Mouse (Mus musculus) myocyte (in vitro differentiated cells): ENCODE measurements around the gene Zranb1. TPM values are rescaled to one million over a fixed set of nuclear protein-coding genes. Genes with fewer than 3 reads are reported as not detected.

ENCODE experiments used
- H3K27me3 ChIP-seq: one replicate; pipeline ENCODE4 v1.6.1; 2011; ENCODE audit not compliant: control insufficient read depth, insufficient read depth, insufficient read length
- H3K36me3 ChIP-seq: one replicate; pipeline ENCODE4 v1.6.1; 2011; ENCODE audit not compliant: control insufficient read depth, insufficient read depth
- H3K4me2 ChIP-seq: one replicate; pipeline ENCODE4 v1.6.1; 2011; ENCODE audit warnings: low read depth, control low read depth
- H3K4me3 ChIP-seq: one replicate; pipeline ENCODE4 v1.5.1; 2011; ENCODE audit warnings: mild to moderate bottlenecking, control low read depth, moderate library complexity
- H3K79me2 ChIP-seq: one replicate; pipeline ENCODE4 v1.6.1; 2011; ENCODE audit not compliant: control insufficient read depth, insufficient read depth
- H3ac ChIP-seq: one replicate; pipeline ENCODE4 v1.6.1; 2011; ENCODE audit not compliant: control insufficient read depth, insufficient read length
- CEBPB ChIP-seq: IDR thresholded peaks from 2 replicates; pipeline ENCODE4 v1.6.1; 2011; ENCODE audit warnings: mild to moderate bottlenecking, moderate library complexity; ENCODE audit not compliant: poor library complexity, insufficient read depth, severe bottlenecking
- E2F4 ChIP-seq: IDR thresholded peaks from one replicate; pipeline ENCODE4 v1.6.1; 2011; ENCODE audit warnings: mild to moderate bottlenecking, control low read depth, moderate library complexity; ENCODE audit not compliant: insufficient read depth
- MAX ChIP-seq: IDR thresholded peaks from one replicate; pipeline ENCODE4 v1.6.1; 2011; ENCODE audit warnings: low read depth, mild to moderate bottlenecking, control low read depth
- MYOD1 ChIP-seq, 3 experiments: IDR thresholded peaks; one replicate each; pipeline ENCODE4 v1.6.1; 2011; ENCODE audit warnings: control low read depth in 2 of 3, low read depth in 2 of 3, mild to moderate bottlenecking in 2 of 3, moderate library complexity in 1 of 3; ENCODE audit not compliant: insufficient read length in 2 of 3, control insufficient read depth in 1 of 3
- MYOG ChIP-seq, 3 experiments: IDR thresholded peaks; one replicate each; pipeline ENCODE4 v1.6.1; 2011; ENCODE audit warnings: control low read depth in 2 of 3, low read depth in 2 of 3, mild to moderate bottlenecking in 2 of 3; ENCODE audit not compliant: insufficient read length in 2 of 3, control insufficient read depth in 1 of 3, insufficient read depth in 1 of 3
- POLR2A ChIP-seq: IDR thresholded peaks from one replicate; pipeline ENCODE4 v1.6.1; 2011; ENCODE audit warnings: low read depth, mild to moderate bottlenecking, control low read depth, moderate library complexity; ENCODE audit not compliant: insufficient read length
- POLR2AphosphoS2 ChIP-seq: IDR thresholded peaks from one replicate; pipeline ENCODE4 v1.6.1; 2011; ENCODE audit warnings: low read depth, control low read depth; ENCODE audit not compliant: insufficient read length
- REST ChIP-seq: IDR thresholded peaks from one replicate; pipeline ENCODE4 v1.6.1; 2011; ENCODE audit warnings: mild to moderate bottlenecking, control low read depth, moderate library complexity; ENCODE audit not compliant: insufficient read depth, insufficient read length
- SRF ChIP-seq: IDR thresholded peaks from one replicate; pipeline ENCODE4 v1.6.1; 2011; ENCODE audit warnings: low read depth; ENCODE audit not compliant: control insufficient read depth, insufficient read length
- TCF12 ChIP-seq: IDR thresholded peaks from one replicate; pipeline ENCODE4 v1.6.1; 2011; ENCODE audit warnings: mild to moderate bottlenecking, control low read depth; ENCODE audit not compliant: poor library complexity, insufficient read depth, severe bottlenecking
- TCF3 ChIP-seq: IDR thresholded peaks from one replicate; pipeline ENCODE4 v1.6.1; 2011; ENCODE audit warnings: low read depth, control low read depth; ENCODE audit not compliant: insufficient read length
- USF1 ChIP-seq: IDR thresholded peaks from one replicate; pipeline ENCODE4 v1.6.1; 2011; ENCODE audit warnings: low read depth, mild to moderate bottlenecking, control low read depth, moderate library complexity
- polyA plus RNA-seq: library from polyadenylated mRNA; unstranded; fragments of >200 nt; fragmentation: generic; extraction: Trizol; gene quantifications from one replicate; pipeline ENCODE4 v1.2.1, GENCODE M21; 2012; ENCODE audit warnings: missing spikeins

Zranb1 gene
- polyA plus RNA-seq, 1 experiment: 14.6 TPM

DNA sequence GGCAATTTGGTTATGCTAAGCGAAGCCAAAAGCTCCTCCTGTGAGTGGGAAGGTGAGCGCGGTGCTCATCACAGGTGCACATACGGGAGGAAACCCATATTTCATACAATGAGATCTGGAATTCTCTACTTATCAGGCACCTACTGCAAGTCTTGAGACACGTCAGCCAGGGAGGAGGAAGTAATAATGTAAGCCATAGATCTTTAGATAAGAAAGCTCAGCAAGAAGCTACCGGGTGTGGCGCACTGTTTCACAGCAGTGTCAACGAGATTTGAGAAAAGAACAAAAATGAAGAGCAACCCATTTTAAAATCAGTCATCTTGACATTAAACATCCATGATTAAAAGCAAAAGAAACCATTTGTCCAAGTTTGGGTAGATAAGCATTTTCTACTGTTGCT, 98.1 kb downstream of the Zranb1 start:
- Histone ChIP-seq H3K4me3 (no peak overlapping the region), H3K4me2 (no peak overlapping the region), H3K27me3 (no peaks in the 10 kb centered on the region), H3K36me3 (no peaks in the 10 kb centered on the region), H3K79me2 (peaks cover 29% of the 10 kb centered on the region), H3ac (no peak overlapping the region)
- TF ChIP-seq POLR2A (no peak), CEBPB (no peak), REST (no peak), TCF3 (no peak), POLR2AphosphoS2 (no peak), MYOG (IDR thresholded peaks at IDR 0.05; ENCODE audit: control insufficient read depth in 1 of 3, insufficient read depth in 1 of 3, insufficient read length in 2 of 3, low read depth in 2 of 3) (no peak), MYOD1 (IDR thresholded peaks at IDR 0.05; ENCODE audit: control insufficient read depth in 1 of 3, insufficient read length in 2 of 3, low read depth in 2 of 3) (no peak), SRF (no peak), E2F4 (no peak), USF1 (no peak), TCF12 (no peak), MAX (no peak)

DNA sequence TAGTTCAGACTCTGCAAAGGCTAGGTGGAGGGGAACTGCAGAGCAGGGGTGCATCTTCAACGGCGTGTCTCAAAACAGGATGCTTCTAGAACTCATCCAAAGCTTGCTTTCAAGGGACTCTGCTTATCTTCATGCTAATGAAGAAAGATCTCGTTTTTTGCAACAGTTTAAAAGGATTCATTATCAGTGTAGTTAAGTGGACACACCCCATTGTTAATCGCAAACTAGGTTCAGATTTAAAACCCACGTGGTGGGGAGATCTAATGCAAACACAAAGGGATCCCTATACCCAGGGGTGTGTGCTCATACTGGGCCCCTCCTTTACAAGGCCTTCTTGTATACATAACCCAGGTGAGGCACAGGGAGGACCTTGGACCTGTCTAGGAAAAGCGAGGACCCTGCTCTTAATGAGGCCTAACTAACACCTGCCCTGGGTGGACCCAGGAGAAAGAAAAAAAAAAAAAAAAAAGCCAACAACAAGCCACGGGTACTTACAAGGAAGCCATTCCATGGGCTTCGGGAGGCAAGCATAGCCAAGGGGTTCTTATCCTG, 98.6 kb downstream of the Zranb1 start:
- Histone ChIP-seq H3K4me3 (no peak overlapping the region), H3K36me3 (no peaks in the 10 kb centered on the region), H3K27me3 (no peaks in the 10 kb centered on the region), H3K79me2 (peaks cover 29% of the 10 kb centered on the region), H3ac (no peak overlapping the region), H3K4me2 (no peak overlapping the region)
- no peak for TF ChIP-seq POLR2AphosphoS2
- TF ChIP-seq MAX: no peak
- TF ChIP-seq USF1: no peak
- no peak for TF ChIP-seq REST
- no peak for TF ChIP-seq MYOG (IDR thresholded peaks at IDR 0.05; ENCODE audit: control insufficient read depth in 1 of 3, insufficient read depth in 1 of 3, insufficient read length in 2 of 3, low read depth in 2 of 3)
- TF ChIP-seq TCF12: no peak
- TF ChIP-seq E2F4: no peak
- no peak for TF ChIP-seq CEBPB
- TF ChIP-seq MYOD1 (IDR thresholded peaks at IDR 0.05; ENCODE audit: control insufficient read depth in 1 of 3, insufficient read length in 2 of 3, low read depth in 2 of 3): no peak
- TF ChIP-seq TCF3: no peak
- TF ChIP-seq SRF: no peak
- TF ChIP-seq POLR2A: no peak

DNA sequence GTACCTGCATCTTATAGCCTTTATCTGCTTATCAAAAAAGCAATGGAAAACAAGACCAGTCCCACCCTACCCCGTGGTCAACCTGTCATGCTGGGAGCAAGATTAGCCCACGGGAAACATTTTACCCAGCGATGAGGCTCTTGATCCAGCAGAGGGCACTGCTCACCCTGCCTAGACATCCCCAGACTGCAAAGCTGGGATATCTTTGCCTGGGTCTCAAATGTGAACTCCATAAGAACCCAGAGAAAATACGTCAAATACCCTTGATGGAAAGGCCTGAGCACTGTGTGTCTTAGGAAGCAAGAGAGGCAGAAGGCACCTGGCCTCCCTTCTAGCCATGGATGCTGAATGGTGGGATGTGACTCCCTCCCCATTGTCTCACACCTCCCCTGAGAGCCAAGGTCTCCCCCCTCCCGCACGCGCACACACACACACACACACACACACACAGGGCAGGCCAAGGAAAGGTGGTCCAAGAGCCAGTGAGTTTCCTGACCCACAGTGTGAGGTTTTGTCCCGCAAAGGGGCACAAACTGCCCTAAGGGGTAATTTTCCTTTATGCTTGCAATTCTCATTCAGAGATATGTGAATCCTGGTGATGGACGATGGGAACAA, 101.8 kb downstream of the Zranb1 start:
- H3K27me3 ChIP-seq: no peaks in the 10 kb centered on the region
- H3ac ChIP-seq: no peak overlapping the region
- peaks cover 27% of the 10 kb centered on the region for H3K79me2 ChIP-seq
- no peaks in the 10 kb centered on the region for H3K36me3 ChIP-seq
- no peak for TF ChIP-seq TCF3
- TF ChIP-seq MYOD1 (IDR thresholded peaks at IDR 0.05; ENCODE audit: control insufficient read depth in 1 of 3, insufficient read length in 2 of 3, low read depth in 2 of 3): no peak
- TF ChIP-seq MYOG (IDR thresholded peaks at IDR 0.05; ENCODE audit: control insufficient read depth in 1 of 3, insufficient read depth in 1 of 3, insufficient read length in 2 of 3, low read depth in 2 of 3): no peak
- no peak for TF ChIP-seq E2F4
- TF ChIP-seq CEBPB: no peak
- TF ChIP-seq POLR2A: no peak
- TF ChIP-seq POLR2AphosphoS2: no peak
- no peak for TF ChIP-seq SRF
- no peak for TF ChIP-seq USF1
- no peak for TF ChIP-seq REST
- no peak for TF ChIP-seq TCF12
- no peak for TF ChIP-seq MAX
- H3K4me2 ChIP-seq: no peak overlapping the region
- no peak overlapping the region for H3K4me3 ChIP-seq

DNA sequence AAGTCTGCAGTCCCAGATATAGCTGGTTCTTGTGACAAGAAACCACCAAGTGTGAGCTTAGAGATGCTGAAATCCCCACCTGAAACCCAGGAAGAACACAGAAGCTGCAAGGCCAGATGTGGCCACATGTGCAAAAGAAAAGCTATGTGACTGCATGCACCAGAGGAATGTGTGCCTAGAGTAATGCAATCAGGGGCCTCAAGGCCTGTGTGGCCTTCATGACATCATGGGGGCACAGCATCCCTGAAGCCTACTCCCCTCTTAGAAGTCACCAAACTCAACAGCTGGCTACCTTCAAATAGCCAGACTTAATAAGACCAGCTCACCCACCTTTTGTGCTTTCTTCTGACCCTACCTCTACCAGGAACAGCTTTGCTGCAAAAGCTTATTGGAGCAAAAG, 105.0 kb downstream of the Zranb1 start:
- Histone ChIP-seq H3K4me2 (no peak overlapping the region), H3K27me3 (no peaks in the 10 kb centered on the region), H3K36me3 (no peaks in the 10 kb centered on the region), H3K4me3 (no peak overlapping the region), H3K79me2 (peaks cover 26% of the 10 kb centered on the region), H3ac (no peak overlapping the region)
- TF ChIP-seq E2F4: no peak
- TF ChIP-seq POLR2A: no peak
- no peak for TF ChIP-seq REST
- no peak for TF ChIP-seq MYOG (IDR thresholded peaks at IDR 0.05; ENCODE audit: control insufficient read depth in 1 of 3, insufficient read depth in 1 of 3, insufficient read length in 2 of 3, low read depth in 2 of 3)
- no peak for TF ChIP-seq TCF3
- no peak for TF ChIP-seq SRF
- TF ChIP-seq POLR2AphosphoS2: no peak
- TF ChIP-seq MAX: no peak
- TF ChIP-seq MYOD1 (IDR thresholded peaks at IDR 0.05; ENCODE audit: control insufficient read depth in 1 of 3, insufficient read length in 2 of 3, low read depth in 2 of 3): no peak
- TF ChIP-seq CEBPB: no peak
- no peak for TF ChIP-seq TCF12
- TF ChIP-seq USF1: no peak

Other genes starting within 250 kb of the Zranb1 start
- gene Fam53b, start 117.3 kb upstream of the Zranb1 start, polyA plus RNA-seq: 26.5 TPM
- 10.8 TPM for gene Eef1akmt2, start 78.5 kb upstream of the Zranb1 start, polyA plus RNA-seq
- 20.2 TPM for gene Abraxas2, start 71.9 kb upstream of the Zranb1 start, polyA plus RNA-seq
- gene Fgfr2, start 192.2 kb downstream of the Zranb1 start, polyA plus RNA-seq: 0.17 TPM
- 22.4 TPM for gene Ctbp2, start 193.2 kb downstream of the Zranb1 start, polyA plus RNA-seq